Mouse (Mus musculus) layer of hippocampus, adult 8-10 months (tissue): ENCODE data around the gene Ceacam1. TPM values are rescaled to one million over a fixed set of nuclear protein-coding genes. Genes with fewer than 3 reads are reported as not detected.
"Not testable (repeated sequence)": the region's sequence is repeated elsewhere in the genome, so short reads cannot be mapped to it uniquely, and the experiment has no call there.

Experiments
- DNase-seq, 2 experiments: peaks; one replicate each; pipeline ENCODE4 v3.0.0; 2022; ENCODE audit warnings: low spot score in 2 of 2
- total RNA-seq, 4 experiments: library from RNA; stranded (reverse); gene quantifications; 2 replicates each; pipeline ENCODE4 v1.2.4; 2022

Ceacam1 gene
- total RNA-seq, result 1 to 10 TPM; 2.3 to 5.1 (median 2.8) TPM

DNA sequence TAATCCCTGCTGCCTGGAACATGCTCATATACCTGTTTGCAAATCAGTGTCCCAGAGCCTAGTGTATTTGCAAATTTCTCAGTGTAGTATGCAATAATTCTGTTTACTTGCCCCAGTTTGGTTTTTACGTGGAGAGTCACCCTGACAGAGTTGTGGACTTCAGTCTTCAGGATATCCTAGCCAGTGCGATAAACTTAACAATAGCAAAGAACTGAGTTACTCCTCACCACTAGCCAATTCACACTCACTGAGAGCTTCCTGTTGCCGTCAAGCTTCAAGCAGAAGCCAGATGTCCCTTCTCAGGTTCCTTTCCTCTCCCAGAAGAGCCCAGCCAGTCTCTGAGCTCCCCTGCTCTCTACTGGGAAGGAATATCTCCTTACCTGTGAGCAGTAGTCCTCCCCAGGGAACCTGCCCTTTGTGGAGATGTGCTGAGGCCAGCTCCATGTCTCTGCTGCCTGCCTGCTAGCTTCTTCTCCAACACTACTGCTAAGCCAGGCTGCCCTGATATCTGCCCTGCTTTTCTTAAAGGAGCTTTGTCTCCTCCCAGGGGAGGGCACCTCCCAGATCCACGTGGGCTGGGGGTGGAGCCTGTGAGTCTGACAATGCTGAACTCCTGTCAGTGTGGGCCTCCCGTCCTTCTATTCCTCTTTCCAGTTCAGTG lies at the start of gene Ceacam1:
Ceacam1 (minus strand) TSS at position 513 of the 661 bp plus-strand sequence.
- peak in 1 of 2 experiments; percentile 18 for DNase-seq

DNA sequence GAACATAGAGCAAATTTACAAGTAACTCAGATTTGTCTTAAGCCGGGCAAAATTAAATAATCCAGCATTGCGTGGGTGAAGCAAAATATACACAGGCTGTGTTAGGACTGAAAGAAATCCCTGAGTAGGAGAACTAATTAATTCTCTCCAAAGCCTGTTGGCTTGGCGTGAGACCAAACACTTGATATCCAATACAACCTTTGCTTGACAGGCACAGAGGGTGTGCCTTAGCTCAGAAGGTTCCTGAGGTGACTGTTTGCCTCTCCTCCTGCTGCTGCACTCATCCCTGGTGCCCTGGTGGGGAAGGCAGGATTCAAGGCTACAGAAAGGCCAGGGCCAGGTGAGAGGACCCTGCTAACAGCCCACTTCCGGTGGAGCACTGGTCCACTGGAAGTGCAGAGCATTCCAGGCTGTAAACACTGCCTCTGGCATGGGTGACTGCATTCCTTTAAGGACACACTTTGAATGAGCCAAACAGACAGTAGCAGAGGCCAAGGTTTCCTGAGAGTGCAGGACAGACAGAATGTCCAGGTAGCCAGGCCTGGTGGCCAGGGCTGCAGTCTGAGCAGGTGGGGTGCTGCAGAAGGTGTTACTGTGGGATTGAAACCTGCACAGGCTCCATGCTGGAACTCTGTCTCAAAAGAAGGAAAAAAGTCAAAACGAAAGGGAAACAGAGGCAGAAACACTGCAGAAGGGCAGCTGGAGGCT lies 38.8 kb upstream of the Ceacam1 start:
- DNase-seq, result not testable (repeated sequence)

- DNase-seq, result peak in 1 of 2 experiments; percentile 13
These were observed 38.3 kb upstream of the Ceacam1 start for GRCm38 (mm10) chr7:25515667-25516066.

GRCm38 (mm10) chr7:25509925-25510324 lies 32.5 kb upstream of the Ceacam1 start:
- no peak for DNase-seq

DNA sequence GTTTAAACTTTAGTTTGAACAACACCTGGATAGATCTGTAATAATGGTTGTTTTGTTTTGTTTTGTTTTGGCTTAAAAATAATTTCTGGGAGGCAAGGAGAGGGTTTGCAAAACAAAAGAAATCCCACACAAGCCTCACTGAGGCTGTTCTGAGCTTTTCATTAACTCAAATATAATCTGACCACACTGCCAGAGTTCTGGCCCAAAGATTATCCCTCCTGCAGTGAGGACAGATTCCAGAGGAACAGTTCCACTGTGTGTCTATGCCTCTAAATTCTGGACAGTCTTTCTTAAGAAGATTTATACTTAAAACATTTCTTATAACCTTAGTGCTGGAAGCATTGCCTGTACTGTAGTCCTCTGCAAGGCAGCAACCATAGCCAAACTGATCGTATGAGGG lies 17.2 kb upstream of the Ceacam1 start:
- DNase-seq, result no peak

- DNase-seq, result not testable (repeated sequence)
These were observed 13.3 kb upstream of the Ceacam1 start for GRCm38 (mm10) chr7:25490698-25491097.

DNA sequence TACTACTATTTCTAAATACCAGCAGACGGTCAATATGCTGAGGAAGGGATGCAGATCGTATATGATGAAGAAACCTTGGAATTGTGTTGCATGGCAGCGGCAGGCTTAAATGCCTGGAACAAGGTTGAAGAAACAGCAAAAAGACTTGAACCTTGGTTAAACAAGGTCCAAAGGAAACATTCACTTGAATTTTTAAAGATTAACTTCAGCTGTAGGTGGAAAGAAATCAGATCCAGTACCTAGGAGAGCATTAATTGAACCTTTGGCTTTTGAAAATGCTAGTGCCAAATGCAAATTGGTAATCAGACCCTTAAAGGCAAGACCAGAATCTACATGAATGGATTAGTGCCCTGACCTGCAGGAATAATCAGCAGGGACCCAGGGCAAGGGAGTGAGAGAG lies 12.0 kb upstream of the Ceacam1 start:
- DNase-seq, result not testable (repeated sequence)

- peak in 1 of 2 experiments; percentile 28 for DNase-seq
These were observed 8.8 kb upstream of the Ceacam1 start for GRCm38 (mm10) chr7:25486186-25486585.

- DNase-seq, result no peak
These were observed 7.7 kb upstream of the Ceacam1 start for GRCm38 (mm10) chr7:25485061-25485460.

GRCm38 (mm10) chr7:25483133-25483735 lies 5.8 kb upstream of the Ceacam1 start:
- DNase-seq, result no peak

DNA sequence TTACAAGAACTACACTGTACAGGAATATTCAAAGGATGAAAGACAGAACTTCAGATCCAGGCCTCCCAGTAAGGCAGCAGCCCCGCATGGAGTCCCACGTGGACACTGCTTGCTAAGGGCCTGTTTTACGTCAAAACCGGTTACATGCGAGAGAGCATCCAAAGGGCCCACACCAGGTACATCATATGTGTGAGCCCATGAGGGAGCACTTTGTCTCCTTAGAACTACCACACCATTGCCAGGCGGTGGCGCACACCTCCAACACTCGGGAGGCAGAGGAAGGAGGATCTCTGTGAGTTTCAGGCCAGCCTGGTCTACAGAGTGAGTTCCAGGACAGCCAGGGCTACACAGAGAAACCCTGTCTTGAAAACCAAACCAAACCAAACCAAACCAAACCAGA lies 3.4 kb upstream of the Ceacam1 start:
- not testable (repeated sequence) for DNase-seq

- DNase-seq, result peak in 1 of 2 experiments; percentile 56
These were observed 2.0 kb upstream of the Ceacam1 start for GRCm38 (mm10) chr7:25479440-25479839.

- DNase-seq, result not testable (repeated sequence)
These were observed 320 bp upstream of the Ceacam1 start for GRCm38 (mm10) chr7:25477752-25478093.

- DNase-seq, result not testable (repeated sequence)
These were observed 5.6 kb downstream of the Ceacam1 start for GRCm38 (mm10) chr7:25471821-25472220.

DNA sequence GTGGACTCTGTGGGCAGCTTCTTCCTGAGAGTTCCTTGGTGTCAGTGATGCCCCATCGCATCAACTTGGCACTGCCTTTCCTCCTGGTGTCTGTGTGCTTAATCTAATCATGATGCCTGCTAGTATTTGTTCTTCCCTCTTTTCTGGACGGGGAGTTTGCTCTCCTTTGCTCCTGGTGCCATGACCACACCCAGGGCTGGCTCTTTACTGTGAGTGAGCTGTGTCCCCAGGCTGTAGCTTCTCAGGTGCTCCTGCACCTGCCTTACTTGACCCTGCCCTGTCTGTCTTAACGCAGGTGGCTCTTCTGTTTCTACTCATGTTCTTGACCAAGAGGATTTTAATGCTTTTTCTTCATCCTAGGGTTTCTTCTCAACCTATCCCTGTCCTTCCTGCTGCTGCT lies 11.8 kb downstream of the Ceacam1 start:
- not testable (repeated sequence) for DNase-seq

GRCm38 (mm10) chr7:25465010-25465409 lies 12.4 kb downstream of the Ceacam1 start:
- no peak for DNase-seq

GRCm38 (mm10) chr7:25462033-25462337 lies 15.4 kb downstream of the Ceacam1 start:
- DNase-seq, result not testable (repeated sequence)

DNA sequence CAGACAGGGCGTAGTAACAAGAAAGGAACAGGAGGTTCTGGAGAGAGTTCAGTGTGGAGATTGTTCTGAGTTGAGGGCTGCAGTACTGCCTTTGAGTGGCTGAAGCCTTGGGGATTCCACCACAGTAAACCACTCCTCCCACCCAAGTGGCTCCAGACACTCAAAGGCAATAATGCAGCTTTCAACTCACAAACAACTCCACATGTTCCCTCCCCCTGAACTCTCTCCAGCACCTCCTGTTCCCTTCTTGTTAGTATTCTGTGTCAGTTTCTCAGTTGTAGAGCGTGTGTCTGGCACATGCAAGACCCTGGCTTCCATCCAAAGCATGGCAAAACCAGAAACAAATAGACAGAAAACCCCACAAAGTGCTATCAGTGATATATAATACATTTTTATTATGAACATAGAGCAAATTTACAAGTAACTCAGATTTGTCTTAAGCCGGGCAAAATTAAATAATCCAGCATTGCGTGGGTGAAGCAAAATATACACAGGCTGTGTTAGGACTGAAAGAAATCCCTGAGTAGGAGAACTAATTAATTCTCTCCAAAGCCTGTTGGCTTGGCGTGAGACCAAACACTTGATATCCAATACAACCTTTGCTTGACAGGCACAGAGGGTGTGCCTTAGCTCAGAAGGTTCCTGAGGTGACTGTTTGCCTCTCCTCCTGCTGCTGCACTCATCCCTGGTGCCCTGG lies 15.9 kb downstream of the Ceacam1 start:
- DNase-seq, result peak; percentile 47 to 65

GRCm38 (mm10) chr7:25452103-25452502 lies 25.3 kb downstream of the Ceacam1 start:
- DNase-seq, result no peak

DNA sequence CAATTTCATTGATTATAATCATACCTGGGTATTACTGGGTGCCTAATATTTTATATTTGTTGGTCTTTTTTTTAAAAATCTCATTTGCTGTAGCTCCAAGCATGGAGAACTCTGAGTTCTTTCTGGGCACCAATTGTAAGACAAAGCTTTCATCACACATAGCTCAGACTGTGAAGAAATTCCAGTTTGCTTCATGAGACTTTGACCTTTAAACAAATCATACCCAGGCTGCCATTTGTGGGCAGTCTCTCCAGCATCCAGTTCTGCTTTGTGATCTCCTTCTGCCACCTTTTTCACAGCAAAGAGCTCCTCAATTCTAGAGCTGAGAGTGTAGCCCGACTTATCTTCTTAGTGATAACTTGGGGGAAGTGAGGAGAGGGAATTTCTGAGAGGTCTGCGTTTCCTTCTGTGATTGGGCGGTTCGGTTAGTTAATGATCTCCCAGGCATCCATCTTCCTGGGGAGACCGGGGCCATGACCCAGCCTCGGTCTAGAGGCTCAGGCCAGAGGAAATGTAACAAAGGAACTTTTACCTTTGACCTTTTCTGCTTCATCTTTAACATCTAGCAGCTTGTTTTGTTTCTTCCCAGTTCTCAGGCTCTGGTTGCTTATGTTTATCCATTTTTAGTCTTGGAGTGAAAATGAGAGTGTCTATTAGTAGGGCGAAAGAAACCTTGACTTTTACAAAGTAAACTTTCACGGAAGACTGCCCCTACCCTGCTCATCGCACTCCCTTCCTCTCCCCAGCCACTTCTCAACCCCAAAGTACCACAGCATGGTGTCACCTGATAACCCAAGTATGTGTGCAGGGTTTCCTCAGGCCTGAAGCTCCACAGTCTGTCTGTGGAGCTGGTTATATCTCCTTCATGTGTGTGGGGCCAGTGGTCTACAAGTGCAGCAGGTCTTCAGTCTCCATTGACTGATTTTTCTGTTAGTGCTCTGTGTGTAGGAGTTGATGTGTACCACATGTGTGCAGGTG lies 27.2 kb downstream of the Ceacam1 start:
- DNase-seq, result no peak

DNA sequence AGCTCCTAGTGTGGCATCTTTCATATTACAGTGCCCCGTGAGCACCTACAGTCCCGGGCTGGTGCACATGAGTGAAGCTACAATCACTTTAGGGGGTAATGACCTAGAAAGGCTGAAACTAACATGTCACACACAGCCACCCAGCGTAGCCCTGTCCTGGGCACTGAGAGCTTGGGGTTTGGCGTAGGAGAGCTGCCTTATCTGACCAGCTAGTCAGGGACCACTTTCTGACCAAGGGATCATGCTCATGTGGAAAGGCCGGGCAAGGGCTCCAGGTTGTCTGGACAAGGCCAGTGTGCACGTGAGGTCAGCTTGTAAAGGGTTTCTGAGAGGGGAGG lies 36.6 kb downstream of the Ceacam1 start:
- DNase-seq, result no peak
